Mouse (Mus musculus): Measurements from ENCODE around the gene Fam47c.

The Fam47c gene

DNA sequence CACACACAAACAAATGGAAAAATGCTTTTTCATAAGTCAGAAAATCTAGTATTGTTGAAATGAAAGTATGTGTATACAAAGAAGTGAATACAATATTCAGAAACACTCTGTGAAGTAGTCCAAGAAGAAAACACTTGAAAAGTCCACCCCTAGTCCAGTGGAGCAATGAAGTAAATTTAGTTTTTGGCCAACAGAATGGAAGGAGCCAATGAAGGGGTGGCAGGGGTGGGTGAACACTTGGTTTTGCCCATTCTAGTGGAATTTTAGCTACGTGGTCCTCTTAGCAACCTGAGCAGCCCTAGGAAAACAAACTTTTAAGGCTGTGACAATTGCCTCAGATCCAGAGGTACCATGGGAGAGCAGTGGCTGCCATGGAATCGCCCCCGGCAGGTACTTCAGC, at the start of gene Fam47c:
Gene Fam47c, plus strand, starts transcription at position 301 of the 400 bp plus-strand sequence.
- no peak for DNase-seq

DNA sequence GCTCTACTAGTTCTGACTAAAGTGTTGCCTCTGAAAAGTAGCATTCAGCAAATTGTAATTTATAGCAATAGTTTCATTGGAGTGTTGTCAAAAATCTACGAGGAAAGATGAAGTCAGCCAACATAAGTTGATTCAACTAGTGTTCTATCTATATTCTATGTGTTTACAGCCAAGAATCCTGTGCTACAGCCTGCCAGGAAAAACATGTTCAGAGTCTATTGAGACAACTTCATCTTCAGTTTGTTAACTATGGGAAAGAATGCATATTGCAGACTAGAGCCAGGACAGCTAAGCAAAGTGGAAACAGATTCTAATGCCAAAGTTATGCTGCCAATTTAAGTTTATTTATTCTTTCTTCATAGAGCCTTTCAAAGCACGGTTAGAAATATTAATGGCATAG, 31.8 kb downstream of the Fam47c start:
- no peak for DNase-seq

DNA sequence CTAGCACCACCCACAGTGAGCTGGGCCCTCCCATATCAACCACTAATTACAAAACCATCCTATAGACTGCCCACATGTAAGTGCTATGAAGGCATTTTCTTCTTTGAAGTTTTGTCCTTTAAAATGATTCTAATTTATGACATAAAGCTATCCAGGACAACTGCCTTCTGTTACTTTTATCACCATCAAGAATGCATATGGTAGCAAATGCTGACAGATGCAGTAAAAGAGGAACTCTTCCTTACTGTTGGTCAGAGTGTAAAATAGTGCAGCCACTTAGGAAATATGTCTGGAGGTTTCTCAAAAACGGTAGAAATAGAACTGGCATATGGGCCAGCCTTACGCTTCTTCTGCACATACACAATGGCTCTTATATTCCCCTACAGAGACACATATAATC, 39.5 kb downstream of the Fam47c start:
- no peak for DNase-seq
